In the genomic region with DNA sequence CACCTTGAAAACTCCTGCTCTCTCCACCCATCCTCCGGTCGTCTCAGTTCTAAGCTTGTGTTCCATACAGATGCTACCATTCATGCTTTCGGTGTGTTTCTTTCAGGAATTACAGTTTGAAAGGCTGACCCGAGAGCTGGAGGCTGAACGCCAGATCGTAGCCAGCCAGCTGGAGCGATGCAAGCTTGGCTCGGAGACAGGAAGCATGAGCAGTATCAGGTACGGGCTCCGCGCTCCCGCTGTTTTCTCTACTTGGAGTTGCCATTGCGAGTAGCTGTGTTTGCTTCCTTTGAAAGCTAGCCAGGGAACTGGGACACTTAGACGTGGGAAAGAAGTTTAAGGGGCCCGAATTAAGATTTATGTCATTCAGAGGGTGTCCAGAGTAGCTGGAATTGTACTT, we compare ENCODE assay signal across 9 mouse cellular contexts.
A peak's percentile ranks its signal among the peaks of the same experiment; 100 is the strongest.
DNase-seq lines count a peak whose midpoint lies in the region; ATAC-seq and TF ChIP-seq lines count a peak whose summit lies in the region.
"Had no signal": no experiment of that assay in that cellular context is flagged by ENCODE, and none has a peak within 500 bp of the region (broad histone marks: within the 10 kb centered on the region; RNA-seq: fewer than 3 reads in every experiment).

No protein-coding gene starts in this region.

- no peaks in the 10 kb centered on the region for H3K9me3 ChIP-seq in stomach, postnatal 0 days (ENCODE audit: control insufficient read depth, low read length)

- no peak for ATAC-seq in stomach, postnatal 0 days (ENCODE audit: low FRiP score, low TSS enrichment)

- no peaks in the 10 kb centered on the region for H3K27me3 ChIP-seq in stomach, postnatal 0 days (ENCODE audit: control insufficient read depth, insufficient read depth, low read length)
- H3K27me3 ChIP-seq: megakaryocyte, embryonic 14.5 days had no signal

- H3K27ac ChIP-seq in layer of hippocampus, adult 2 months = 0 out of 2 replicates have a peak overlapping the region, but pooled peaks have one; percentile 14
- no peak overlapping the region for H3K27ac ChIP-seq in stomach, postnatal 0 days (replicated peaks)

- no peaks in the 10 kb centered on the region for H3K4me1 ChIP-seq in stomach, postnatal 0 days (replicated peaks; ENCODE audit: control insufficient read depth, insufficient read depth)
- H3K4me1 ChIP-seq: megakaryocyte, embryonic 14.5 days had no signal

- TF ChIP-seq CTCF in layer of hippocampus, adult 2 months (conservative IDR thresholded peaks at IDR 0.05) = no peak
- TF ChIP-seq CTCF in stomach, postnatal 0 days (IDR thresholded peaks at IDR 0.05; ENCODE audit: low read depth) = no peak

- H3K36me3 ChIP-seq in stomach, postnatal 0 days (ENCODE audit: control insufficient read depth, insufficient read depth, low read length) = no peaks in the 10 kb centered on the region

- no peak overlapping the region for H3K4me2 ChIP-seq in stomach, postnatal 0 days (replicated peaks; ENCODE audit: low read depth)

- no peak overlapping the region for H3K9ac ChIP-seq in stomach, postnatal 0 days (ENCODE audit: low read length)

- H3K4me3 ChIP-seq in layer of hippocampus, adult 2 months = peak overlapping the region; percentile 20; the same call in 1 of the 2 replicates
- H3K4me3 ChIP-seq in stomach, postnatal 0 days (ENCODE audit: low read depth, low read length) = no peak overlapping the region
- H3K4me3 ChIP-seq: megakaryocyte, embryonic 14.5 days had no signal

- TF ChIP-seq EP300 in stomach, postnatal 0 days (optimal IDR thresholded peaks at IDR 0.05) = no peak

- DNase-seq in heart, adult 18-20 months = peak; percentile 3 to 8
- no peak for DNase-seq in heart, adult 8-10 months (ENCODE audit: low spot score)
- DNase-seq in ovary, postnatal 36 days (ENCODE audit: low spot score) = peak; percentile 9
- no peak for DNase-seq in ovary, adult 18-20 months (ENCODE audit: low spot score)
- peak; percentile 32 to 40 for DNase-seq in layer of hippocampus, adult 2 months (ENCODE audit: low spot score in 2 of 2)
- peak; percentile 17 for DNase-seq in stomach, postnatal 0 days (ENCODE audit: low spot score)
- no peak for DNase-seq in thymus, postnatal 0 days (ENCODE audit: low spot score)
- no peak for DNase-seq in spleen, postnatal 10 days (ENCODE audit: low spot score in 2 of 2)

- 64% methylated on average over 15 of the region's 15 CpGs for WGBS in stomach, postnatal 0 days

Comparison
In these comparisons a context has a peak if more than half of its experiments do, and no peak if none do; other contexts are left out.
1. DNase-seq: peak in heart, adult 18-20 months (2 of 2), ovary, postnatal 36 days (single experiment), layer of hippocampus, adult 2 months (2 of 2) and stomach, postnatal 0 days (single experiment); none in heart, adult 8-10 months (single experiment), ovary, adult 18-20 months (single experiment), thymus, postnatal 0 days (single experiment) and spleen, postnatal 10 days (0 of 2).